Mouse (Mus musculus) intestine, postnatal 0 days (tissue): ENCODE measurements around the gene Ccar1. TPM values are rescaled to one million over a fixed set of nuclear protein-coding genes. Genes with fewer than 3 reads are reported as not detected.

Experiments used
- ATAC-seq: fragments of 200-750 bp; cut with Nextera tagmentation; 2 replicates; pipeline ENCODE4 v1.8.0; 2017; ENCODE audit warnings: mild to moderate bottlenecking, moderate TSS enrichment, moderate library complexity
- H3K27ac ChIP-seq: fragments of 300-500 bp; sonication (generic); 2 replicates; pipeline ENCODE4 v1.5.1; 2014; ENCODE audit warnings: mild to moderate bottlenecking, low read depth, low read length, moderate library complexity
- H3K27me3 ChIP-seq: fragments of 300-500 bp; sonication (generic); replicated peaks from 2 replicates; pipeline ENCODE4 v1.6.1; 2014; ENCODE audit warnings: low read length, mixed read lengths; ENCODE audit not compliant: control insufficient read depth, insufficient read depth
- H3K36me3 ChIP-seq: fragments of 300-500 bp; sonication (generic); 2 replicates; pipeline ENCODE4 v1.6.1; 2014; ENCODE audit warnings: mild to moderate bottlenecking, moderate library complexity; ENCODE audit not compliant: control insufficient read depth, insufficient read depth
- H3K4me1 ChIP-seq: fragments of 300-500 bp; sonication (generic); replicated peaks from 2 replicates; pipeline ENCODE4 v1.6.1; 2014; ENCODE audit warnings: antibody characterized with exemption, low read length, mixed read lengths; ENCODE audit not compliant: control insufficient read depth, insufficient read depth
- H3K4me2 ChIP-seq: fragments of 300-500 bp; sonication (generic); replicated peaks from 2 replicates; pipeline ENCODE4 v1.6.1; 2014; ENCODE audit warnings: low read depth, mild to moderate bottlenecking, moderate library complexity
- H3K4me3 ChIP-seq: fragments of 300-500 bp; sonication (generic); 2 replicates; pipeline ENCODE4 v1.5.1; 2014; ENCODE audit warnings: low read depth, low read length
- H3K9ac ChIP-seq: fragments of 300-500 bp; sonication (generic); 2 replicates; pipeline ENCODE4 v1.6.1; 2014; ENCODE audit warnings: mild to moderate bottlenecking, low read depth, low read length
- H3K9me3 ChIP-seq: fragments of 300-500 bp; sonication (generic); 2 replicates; pipeline ENCODE4 v1.6.1; 2016; ENCODE audit warnings: mixed run types; ENCODE audit not compliant: control insufficient read depth
- CTCF ChIP-seq: sonication (generic); IDR thresholded peaks from 2 replicates; pipeline ENCODE4 v1.5.1; 2016; ENCODE audit warnings: low read depth, mild to moderate bottlenecking, control low read depth, antibody characterized with exemption, moderate library complexity
- WGBS: fragments of 180-500 bp; shearing (Covaris S2); extraction: QIAGEN DNeasy Blood & Tissue Kit; methylation state at CpG from one replicate; pipeline ENCODE4 v1.1.7; 2014; 5-methylcytosine and 5-hydroxymethylcytosine counted together
- polyA plus RNA-seq: library from polyadenylated mRNA; unstranded; fragments of >200 nt; fragmentation: Nextera tagmentation; extraction: Ambion mirVana; gene quantifications from 2 replicates; pipeline ENCODE4 v1.2.1, GENCODE M21; 2015

Ccar1 gene
- polyA plus RNA-seq, 1 experiment from 2014 or later, result 45.7 TPM

DNA sequence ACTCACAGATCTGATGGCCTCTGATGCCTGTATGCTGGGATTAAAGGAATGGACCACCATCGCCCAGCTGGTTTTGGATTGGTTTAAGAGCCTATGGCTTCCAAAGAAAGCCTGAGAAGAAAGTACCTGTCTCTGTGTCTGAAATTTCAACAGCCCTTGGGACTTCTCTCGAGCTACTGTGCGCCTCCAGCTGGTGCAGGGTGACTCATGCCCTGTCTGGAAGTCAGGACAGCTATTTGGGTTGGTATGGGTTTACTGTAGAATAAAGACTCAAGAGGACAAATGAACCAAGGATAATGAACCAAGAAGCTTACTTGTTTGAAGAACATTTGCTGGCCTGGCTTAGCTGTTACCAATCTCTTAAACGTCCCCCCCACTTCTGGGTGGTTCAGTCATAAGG lies 88.5 kb downstream of the Ccar1 start:
- Histone ChIP-seq H3K36me3 (no peaks in the 10 kb centered on the region), H3K9ac (no peak overlapping the region), H3K9me3 (no peaks in the 10 kb centered on the region), H3K4me3 (no peak overlapping the region), H3K27ac (no peak overlapping the region), H3K4me1 (no peaks in the 10 kb centered on the region), H3K4me2 (no peak overlapping the region), H3K27me3 (no peaks in the 10 kb centered on the region)
- WGBS, result 81% methylated on average over 4 of the region's 4 CpGs
- TF ChIP-seq CTCF, result no peak
- no peak for ATAC-seq

- Histone ChIP-seq H3K27me3 (no peaks in the 10 kb centered on the region), H3K4me3 (no peak overlapping the region), H3K4me2 (no peak overlapping the region), H3K9ac (no peak overlapping the region), H3K4me1 (no peaks in the 10 kb centered on the region), H3K36me3 (no peaks in the 10 kb centered on the region), H3K27ac (no peak overlapping the region), H3K9me3 (no peaks in the 10 kb centered on the region)
- WGBS, result 79% methylated on average over 4 of the region's 4 CpGs
- TF ChIP-seq CTCF, result no peak
- ATAC-seq, result no peak
Measured at GRCm38 (mm10) chr10:62702436-62702835, 89.7 kb downstream of the Ccar1 start.

Other genes with a start within 250 kb of the Ccar1 start
- gene Kif1bp, start 213.8 kb downstream of the Ccar1 start, polyA plus RNA-seq, result 21.7 and 23.2 TPM in 2 replicates
- 9.6 and 11.1 TPM in 2 replicates for gene Ddx21, start 190.0 kb downstream of the Ccar1 start, polyA plus RNA-seq
- gene Ddx50, start 141.1 kb downstream of the Ccar1 start, polyA plus RNA-seq, result 69.6 and 74.4 TPM in 2 replicates
- gene Stox1, start 66.2 kb downstream of the Ccar1 start, polyA plus RNA-seq, result 0.44 and 0.97 TPM in 2 replicates
- 3.0 and 5.2 TPM in 2 replicates for gene Tet1, start 116.7 kb upstream of the Ccar1 start, polyA plus RNA-seq
- 14.6 and 16.3 TPM in 2 replicates for gene Slc25a16, start 128.3 kb upstream of the Ccar1 start, polyA plus RNA-seq
- gene Dna2, start 154.7 kb upstream of the Ccar1 start, polyA plus RNA-seq, result 9.6 and 11.5 TPM in 2 replicates
- 13.9 and 18.8 TPM in 2 replicates for gene Rufy2, start 187.9 kb upstream of the Ccar1 start, polyA plus RNA-seq
- 21.2 and 25.0 TPM in 2 replicates for gene Hnrnph3, start 231.9 kb upstream of the Ccar1 start, polyA plus RNA-seq
- gene Pbld2, start 232.0 kb upstream of the Ccar1 start, polyA plus RNA-seq, result 36.2 and 43.7 TPM in 2 replicates